15 mouse cellular contexts compared by ENCODE assay signal in the genomic region with DNA sequence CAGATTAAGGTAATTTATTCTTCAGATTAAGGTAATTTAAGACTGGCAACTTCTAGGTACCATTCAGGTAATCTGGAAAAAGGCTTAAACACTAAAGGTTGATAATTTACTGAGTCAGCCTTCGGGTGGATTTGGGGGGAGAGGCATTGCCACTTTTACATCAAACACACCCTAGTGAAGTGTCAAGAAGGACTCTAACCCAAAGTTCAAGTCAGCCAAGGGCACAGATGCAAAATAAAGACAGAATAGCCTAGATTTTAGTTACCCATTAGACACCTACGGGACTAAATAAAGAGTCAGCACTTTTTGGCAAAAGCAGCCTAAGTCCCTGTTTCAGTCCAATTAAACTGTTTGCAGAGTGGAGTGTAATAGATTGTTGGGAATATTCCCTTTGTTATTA. TPM values are rescaled to one million over a fixed set of nuclear protein-coding genes. Genes with fewer than 3 reads are reported as not detected.
DNase-seq lines count a peak whose midpoint lies in the region; ATAC-seq and TF ChIP-seq lines count a peak whose summit lies in the region.
"Had no signal": no experiment of that assay in that cellular context is flagged by ENCODE, and none has a peak within 500 bp of the region (broad histone marks: within the 10 kb centered on the region; RNA-seq: fewer than 3 reads in every experiment).

No protein-coding gene starts in this region.

- TF ChIP-seq POLR2A in MEL (IDR thresholded peaks at IDR 0.05; ENCODE audit: control insufficient read depth in 1 of 2, insufficient read depth in 1 of 2, low read depth in 1 of 2, low read length in 2 of 2, poor library complexity in 1 of 2), result no peak

- no peak for TF ChIP-seq EP300 in MEL (IDR thresholded peaks at IDR 0.05; ENCODE audit: low read depth in 1 of 2, low read length in 2 of 2)

- no peak for TF ChIP-seq RAD21 in MEL (IDR thresholded peaks at IDR 0.05; ENCODE audit: low read depth, low read length)

- TF ChIP-seq CTCF in MEL (IDR thresholded peaks at IDR 0.05 in 2 of 3, conservative IDR thresholded peaks at IDR 0.05 in 1 of 3; ENCODE audit: control insufficient read depth in 1 of 3, insufficient read depth in 1 of 3, low read depth in 2 of 3, low read length in 3 of 3, poor library complexity in 1 of 3, severe bottlenecking in 1 of 3), result no peak

- peaks cover 6% of the 10 kb centered on the region; the same call in 1 of the 2 replicates for H3K4me1 ChIP-seq in heart, embryonic 12.5 days (replicated peaks)
- peaks cover 19 to 53% of the 10 kb centered on the region in 2 experiments for H3K4me1 ChIP-seq in MEL (ENCODE audit: control insufficient read depth in 1 of 2, insufficient read depth in 2 of 2, low read length in 2 of 2)
- H3K4me1 ChIP-seq in liver, embryonic 12.5 days, result peaks cover 95% of the 10 kb centered on the region
- H3K4me1 ChIP-seq: embryonic facial prominence, embryonic 13.5 days; midbrain, embryonic 15.5 days had no signal

- no peaks in the 10 kb centered on the region for H3K9me3 ChIP-seq in heart, embryonic 12.5 days (replicated peaks)
- no peaks in the 10 kb centered on the region for H3K9me3 ChIP-seq in MEL (replicated peaks; ENCODE audit: insufficient read depth, low read length)
- no peaks in the 10 kb centered on the region for H3K9me3 ChIP-seq in liver, embryonic 12.5 days (replicated peaks)
- H3K9me3 ChIP-seq: embryonic facial prominence, embryonic 13.5 days; midbrain, embryonic 15.5 days had no signal

- H3K4me2 ChIP-seq in heart, embryonic 12.5 days, result 0 out of 2 replicates have a peak overlapping the region, but pooled peaks have one; percentile 20
- H3K4me2 ChIP-seq in liver, embryonic 12.5 days, result peak overlapping the region; percentile 55
- H3K4me2 ChIP-seq: embryonic facial prominence, embryonic 13.5 days; midbrain, embryonic 15.5 days had no signal

- no peak for DNase-seq in heart, postnatal 36 days
- no peak for DNase-seq in MEL (ENCODE audit: low read depth, low spot score)
- peak; percentile 60 to 84 for DNase-seq in kidney, adult 8-10 months
- DNase-seq in adrenal gland, postnatal 10 days, result no peak
- DNase-seq in right cerebral cortex, adult 2 months (ENCODE audit: low spot score in 2 of 2), result no peak
- DNase-seq in adrenal gland, adult 8-10 months, result no peak
- DNase-seq: cerebellum, adult 11-12 months; gastrocnemius, adult 2 months; right cerebral cortex, adult 18-20 months; thymus, adult 18-20 months had no signal

- whole genome bisulfite sequencing in heart, embryonic 12.5 days, result 72% methylated on average over 2 of the region's 2 CpGs
- WGBS in liver, embryonic 12.5 days (ENCODE audit: insufficient replicate concordance), result 38% methylated on average over 2 of the region's 2 CpGs

- no peak overlapping the region for H3K27ac ChIP-seq in heart, embryonic 12.5 days (ENCODE audit: poor library complexity, severe bottlenecking)
- peak overlapping the region; percentile 95 for H3K27ac ChIP-seq in MEL (ENCODE audit: control insufficient read depth, low read depth, low read length)
- peak overlapping the region; percentile 99 for H3K27ac ChIP-seq in liver, embryonic 12.5 days
- H3K27ac ChIP-seq: embryonic facial prominence, embryonic 13.5 days; gastrocnemius, adult 2 months; midbrain, embryonic 15.5 days had no signal

- no peaks in the 10 kb centered on the region for H3K36me3 ChIP-seq in heart, embryonic 12.5 days
- peaks cover 0 to 50% of the 10 kb centered on the region in 2 experiments; a peak in 2 of 4 replicates for H3K36me3 ChIP-seq in MEL (ENCODE audit: control insufficient read depth in 1 of 2, insufficient read depth in 2 of 2, low read length in 2 of 2)
- no peaks in the 10 kb centered on the region for H3K36me3 ChIP-seq in liver, embryonic 12.5 days
- H3K36me3 ChIP-seq: embryonic facial prominence, embryonic 13.5 days; midbrain, embryonic 15.5 days had no signal

- no peak overlapping the region for H3K4me3 ChIP-seq in heart, embryonic 12.5 days
- no peak overlapping the region for H3K4me3 ChIP-seq in MEL (ENCODE audit: control insufficient read depth in 1 of 2, insufficient read depth in 1 of 2, low read depth in 2 of 2, low read length in 2 of 2)
- H3K4me3 ChIP-seq in liver, embryonic 12.5 days, result peak overlapping the region; percentile 24
- H3K4me3 ChIP-seq: embryonic facial prominence, embryonic 13.5 days; gastrocnemius, adult 2 months; midbrain, embryonic 15.5 days had no signal

- no peak for ATAC-seq in heart, embryonic 12.5 days (ENCODE audit: insufficient number of reproducible peaks, low FRiP score)
- ATAC-seq in liver, embryonic 12.5 days, result no peak
- ATAC-seq: forebrain, embryonic 14.5 days; midbrain, embryonic 15.5 days had no signal

- H3K9ac ChIP-seq in heart, embryonic 12.5 days, result no peak overlapping the region
- no peak overlapping the region for H3K9ac ChIP-seq in MEL (ENCODE audit: control insufficient read depth, low read depth, low read length, poor library complexity, severe bottlenecking)
- H3K9ac ChIP-seq in liver, embryonic 12.5 days, result peak overlapping the region; percentile 63
- H3K9ac ChIP-seq: embryonic facial prominence, embryonic 13.5 days; midbrain, embryonic 15.5 days had no signal

- H3K79me2 ChIP-seq in MEL (ENCODE audit: control insufficient read depth, insufficient read depth, low read length, poor library complexity), result no peaks in the 10 kb centered on the region

- H3K27me3 ChIP-seq in heart, embryonic 12.5 days (replicated peaks), result no peaks in the 10 kb centered on the region
- no peaks in the 10 kb centered on the region for H3K27me3 ChIP-seq in MEL (ENCODE audit: control insufficient read depth in 1 of 2, insufficient read depth in 2 of 2, low read length in 2 of 2)
- no peaks in the 10 kb centered on the region for H3K27me3 ChIP-seq in liver, embryonic 12.5 days (replicated peaks)
- H3K27me3 ChIP-seq: embryonic facial prominence, embryonic 13.5 days; midbrain, embryonic 15.5 days had no signal

- intact Hi-C loops in heart, postnatal 36 days (cut with DNase I), result no loop called here

TF ChIP-seq in MEL, 35 proteins besides CTCF, POLR2A, EP300 and RAD21:
- TF ChIP-seq JUND (IDR thresholded peaks at IDR 0.05; ENCODE audit: low read depth, low read length), result peak; percentile 11; the same call in 1 of the 2 replicates
- TF ChIP-seq MAFK (IDR thresholded peaks at IDR 0.05; ENCODE audit: borderline replicate concordance, low read depth, low read length), result peak; percentile 76; the same call in 1 of the 2 replicates
- TF ChIP-seq E2F4 (IDR thresholded peaks at IDR 0.05; ENCODE audit: borderline replicate concordance, low read depth, low read length), result no peak; the same call in 1 of the 2 replicates
- TF ChIP-seq POLR2AphosphoS2 (IDR thresholded peaks at IDR 0.05; ENCODE audit: low read length), result peak; percentile 33; the same call in 1 of the 2 replicates

RNA-seq across cellular contexts. Expression of a gene that starts 46.0 kb away (rescaled TPM):
- 80.2 and 80.8 TPM in 2 replicates for polyA plus RNA-seq in heart, embryonic 12.5 days (2016; fragmentation: Nextera tagmentation; extraction: Ambion mirVana)
- 10 to 100 TPM; 43.2 to 43.7 TPM for total RNA-seq in heart, postnatal 36 days (2021)
- total RNA-seq in MEL (2012; rRNA removed), result 89.8 and 102 TPM in 2 replicates
- 100 to 1,000 TPM in 1 of 2 experiments, 10 to 100 TPM in 1; 58.5 to 184 TPM for polyA plus RNA-seq in MEL (2012; ENCODE audit: insufficient read depth in 1 of 2, insufficient read length in 2 of 2, low read depth in 1 of 2, low replicate concordance in 2 of 2, missing spikeins in 1 of 2)
- polyA plus RNA-seq in liver, embryonic 12.5 days (2016; fragmentation: Nextera tagmentation; extraction: Ambion mirVana), result 109 and 111 TPM in 2 replicates
- total RNA-seq in adrenal gland, postnatal 10 days (2021), result 10 to 100 TPM; 59.8 to 64.5 TPM
- total RNA-seq in adrenal gland, adult 8-10 months (2022), result 10 to 100 TPM; 63.4 to 94.6 (median 74.8) TPM

Comparison
In these comparisons a context has a peak if more than half of its experiments do, and no peak if none do; other contexts are left out.
1. DNase-seq: peak in kidney, adult 8-10 months (2 of 2); none in heart, postnatal 36 days (0 of 2), MEL (single experiment), adrenal gland, postnatal 10 days (single experiment), right cerebral cortex, adult 2 months (0 of 2) and adrenal gland, adult 8-10 months (single experiment).